ENCODE assay signal across 9 mouse cellular contexts in the genomic region with DNA sequence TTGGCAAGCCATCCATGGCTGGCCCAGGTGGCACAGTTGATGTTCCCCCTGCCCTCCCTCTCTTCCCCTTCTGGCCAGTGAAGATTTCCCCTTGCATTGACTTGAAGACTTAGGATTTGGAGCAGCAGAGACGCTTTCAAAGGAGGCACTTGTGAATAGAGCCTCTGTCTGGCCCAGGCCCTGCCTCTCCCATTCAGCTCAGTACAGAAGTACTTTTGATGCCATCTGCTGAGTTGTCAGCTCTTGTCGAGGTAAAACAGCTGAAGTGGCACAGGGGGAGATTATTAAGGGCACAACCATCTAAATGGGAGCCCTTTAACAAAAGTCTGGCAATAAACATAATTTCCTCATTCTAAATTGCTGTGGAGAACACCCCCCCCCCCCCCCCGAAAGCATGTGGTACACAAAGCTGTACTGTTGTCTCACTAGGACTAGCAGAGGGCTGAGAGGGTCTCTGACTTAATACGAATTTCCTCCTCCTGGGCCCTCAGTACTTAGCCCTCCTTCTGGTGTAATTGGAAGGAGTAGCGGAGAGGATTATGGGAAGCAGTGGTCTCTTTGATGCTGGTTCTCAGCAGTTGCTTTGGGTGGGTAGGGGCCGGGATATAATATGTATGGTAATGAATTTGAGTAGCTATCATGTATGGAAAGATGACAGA. TPM values are rescaled to one million over a fixed set of nuclear protein-coding genes. Genes with fewer than 3 reads are reported as not detected.
DNase-seq lines count a peak whose midpoint lies in the region; ATAC-seq lines count a peak whose summit lies in the region.
"Had no signal": no experiment of that assay in that cellular context is flagged by ENCODE, and none has a peak within 500 bp of the region (broad histone marks: within the 10 kb centered on the region; RNA-seq: fewer than 3 reads in every experiment).

No protein-coding gene starts in this region.

- H3K4me1 ChIP-seq in embryonic facial prominence, embryonic 15.5 days, result peaks cover 80% of the 10 kb centered on the region
- H3K4me1 ChIP-seq in neural tube, embryonic 14.5 days (ENCODE audit: control insufficient read depth, insufficient read depth, low read length), result peaks cover 70% of the 10 kb centered on the region

- H3K4me2 ChIP-seq in embryonic facial prominence, embryonic 15.5 days (replicated peaks), result no peak overlapping the region
- no peak overlapping the region for H3K4me2 ChIP-seq in neural tube, embryonic 14.5 days (ENCODE audit: low read depth, low read length)

- ATAC-seq in embryonic facial prominence, embryonic 15.5 days (ENCODE audit: insufficient number of reproducible peaks, low FRiP score, low TSS enrichment, low read depth), result no peak
- ATAC-seq in neural tube, embryonic 14.5 days (ENCODE audit: low read depth), result peak; percentile 81

- DNase-seq in left cerebral cortex, postnatal 10 days (ENCODE audit: extremely low spot score in 1 of 2, low spot score in 2 of 2), result peak; percentile 34 to 60
- no peak for DNase-seq in left cerebral cortex, postnatal 36 days (ENCODE audit: low spot score in 2 of 2)
- peak; percentile 79 for DNase-seq in layer of hippocampus, adult 9-11 months
- DNase-seq in adrenal gland, postnatal 14 days, result no peak
- no peak for DNase-seq in adrenal gland, adult 18-20 months (ENCODE audit: low spot score in 2 of 2)
- DNase-seq in MN1 (ENCODE audit: low spot score), result no peak
- DNase-seq: right cerebral cortex, adult 18-20 months had no signal

- WGBS in embryonic facial prominence, embryonic 15.5 days, result 23% methylated on average over 6 of the region's 6 CpGs
- WGBS in neural tube, embryonic 14.5 days, result 21% methylated on average over 6 of the region's 6 CpGs

- no peaks in the 10 kb centered on the region for H3K9me3 ChIP-seq in embryonic facial prominence, embryonic 15.5 days (replicated peaks)
- no peaks in the 10 kb centered on the region for H3K9me3 ChIP-seq in neural tube, embryonic 14.5 days (ENCODE audit: control insufficient read depth, low read length)

- H3K27me3 ChIP-seq in embryonic facial prominence, embryonic 15.5 days, result no peaks in the 10 kb centered on the region
- H3K27me3 ChIP-seq in neural tube, embryonic 14.5 days (ENCODE audit: control insufficient read depth, insufficient read depth, low read length), result no peaks in the 10 kb centered on the region

- peak overlapping the region; percentile 40; the same call in 1 of the 2 replicates for H3K27ac ChIP-seq in embryonic facial prominence, embryonic 15.5 days (replicated peaks)
- peak overlapping the region; percentile 75 for H3K27ac ChIP-seq in neural tube, embryonic 14.5 days (ENCODE audit: low read depth, low read length)

- H3K36me3 ChIP-seq in embryonic facial prominence, embryonic 15.5 days, result no peaks in the 10 kb centered on the region
- H3K36me3 ChIP-seq in neural tube, embryonic 14.5 days (ENCODE audit: control insufficient read depth, insufficient read depth, low read length), result no peaks in the 10 kb centered on the region

- intact Hi-C loops in left cerebral cortex, postnatal 10 days (cut with DNase I), result no loop called here
- intact Hi-C loops in left cerebral cortex, postnatal 36 days (cut with DNase I), result no loop called here

- no peak overlapping the region for H3K4me3 ChIP-seq in embryonic facial prominence, embryonic 15.5 days (replicated peaks)
- no peak overlapping the region for H3K4me3 ChIP-seq in neural tube, embryonic 14.5 days (ENCODE audit: low read depth, low read length)

- no peak overlapping the region for H3K9ac ChIP-seq in embryonic facial prominence, embryonic 15.5 days
- no peak overlapping the region for H3K9ac ChIP-seq in neural tube, embryonic 14.5 days (replicated peaks; ENCODE audit: low read depth, low read length)

RNA-seq across cellular contexts. Expression of a gene that starts 47.1 kb away (rescaled TPM):
- 100 to 1,000 TPM; 181 to 198 TPM for total RNA-seq in left cerebral cortex, postnatal 10 days (2021)
- 100 to 1,000 TPM; 103 to 130 TPM for total RNA-seq in left cerebral cortex, postnatal 36 days (2021)
- 34.4 and 41.3 TPM in 2 replicates for polyA plus RNA-seq in embryonic facial prominence, embryonic 15.5 days (2015; fragmentation: Nextera tagmentation; extraction: Ambion mirVana)
- 47.9 and 56.6 TPM in 2 replicates for polyA plus RNA-seq in neural tube, embryonic 14.5 days (2014; fragmentation: Nextera tagmentation; extraction: Ambion mirVana)
- 140 and 141 TPM in 2 replicates for total RNA-seq in adrenal gland, postnatal 14 days (2021)
- total RNA-seq in adrenal gland, adult 18-20 months (2021), result 10 to 100 TPM; 90.2 to 98.0 TPM

Comparison
In these comparisons a context has a peak if more than half of its experiments do, and no peak if none do; other contexts are left out.
1. DNase-seq: peak in left cerebral cortex, postnatal 10 days (2 of 2) and layer of hippocampus, adult 9-11 months (single experiment); none in left cerebral cortex, postnatal 36 days (0 of 2), adrenal gland, postnatal 14 days (single experiment), adrenal gland, adult 18-20 months (0 of 2) and MN1 (single experiment).